Mouse (Mus musculus): ENCODE measurements around the gene March4.

DNA sequence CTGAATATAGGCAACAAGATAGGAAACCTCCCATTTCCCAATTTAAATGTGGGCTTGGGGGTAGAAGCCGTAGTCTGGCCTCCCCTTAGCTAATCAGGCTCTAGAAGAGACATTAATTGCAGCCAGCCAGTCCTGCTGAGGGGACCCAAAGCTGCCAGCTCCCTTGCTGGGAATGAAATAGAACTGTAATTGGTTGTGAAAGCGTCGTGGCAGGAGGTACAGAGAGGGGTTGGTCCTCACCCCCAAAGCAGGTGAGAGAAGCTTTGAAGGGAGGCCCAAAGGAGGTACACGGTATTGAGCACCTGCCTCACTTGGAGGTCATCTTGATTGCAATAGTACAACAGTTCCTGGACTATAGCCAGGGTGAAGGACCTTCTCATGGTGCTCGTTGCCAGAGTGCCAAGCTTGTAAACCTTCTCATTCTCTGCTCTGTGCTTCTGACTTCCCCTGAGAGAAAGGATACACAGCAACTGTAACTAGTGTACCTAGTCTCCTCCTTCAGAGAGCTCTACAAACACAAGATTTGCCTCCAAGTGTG, 68.2 kb downstream of the March4 start:
- TF ChIP-seq CTCF (IDR thresholded peaks at IDR 0.05; ENCODE audit: low read depth, low read length): no peak
- TF ChIP-seq POLR2A (IDR thresholded peaks at IDR 0.05; ENCODE audit: extremely low read depth, insufficient read depth, low read length): no peak
